Mouse (Mus musculus): ENCODE measurements around the gene Prdx5. TPM values are rescaled to one million over a fixed set of nuclear protein-coding genes. Genes with fewer than 3 reads are reported as not detected.

Gene Prdx5
- polyA plus RNA-seq, 1 experiment from 2014 or later = 450 TPM

DNA sequence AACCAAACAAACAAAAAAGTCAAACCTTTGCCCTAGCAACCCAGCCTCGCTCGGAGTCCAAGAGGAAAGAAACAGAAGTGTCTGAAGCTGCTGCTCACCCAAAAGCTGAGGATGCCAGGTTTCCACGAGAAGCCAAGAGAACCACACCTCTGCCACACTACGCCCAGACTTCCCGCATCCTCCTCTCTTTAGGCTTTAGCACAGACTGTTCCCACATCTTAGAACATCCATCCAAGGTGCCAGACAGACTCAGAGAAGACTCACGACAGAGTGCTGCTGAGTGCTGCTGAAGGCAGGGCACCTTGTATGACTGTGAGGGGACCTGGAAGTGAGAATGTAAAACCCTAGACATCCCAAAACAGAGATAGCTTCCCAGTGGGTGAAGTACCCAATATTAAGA is 34.1 kb downstream of the Prdx5 start:
- DNase-seq (ENCODE audit: low spot score) (no peak), ATAC-seq (no peak)
- H3K27ac ChIP-seq (ENCODE audit: low read length) = no peak overlapping the region
- no peak overlapping the region for H3K4me2 ChIP-seq (replicated peaks; ENCODE audit: low read depth, low read length)
- no peaks in the 10 kb centered on the region for H3K4me1 ChIP-seq (ENCODE audit: insufficient read depth, low read depth, low read length)
- H3K9ac ChIP-seq (replicated peaks; ENCODE audit: low read depth) = no peak overlapping the region
- H3K36me3 ChIP-seq (ENCODE audit: insufficient read depth, low read length) = no peaks in the 10 kb centered on the region
- H3K27me3 ChIP-seq (replicated peaks; ENCODE audit: insufficient read depth, low read length) = no peaks in the 10 kb centered on the region
- WGBS = 87% methylated on average over 6 of the region's 6 CpGs
- H3K9me3 ChIP-seq (ENCODE audit: low read length) = no peaks in the 10 kb centered on the region
- no peak overlapping the region for H3K4me3 ChIP-seq (ENCODE audit: low read depth, low read length)
- TF ChIP-seq CTCF (IDR thresholded peaks at IDR 0.05) (no peak), EP300 (IDR thresholded peaks at IDR 0.05) (no peak)

DNA sequence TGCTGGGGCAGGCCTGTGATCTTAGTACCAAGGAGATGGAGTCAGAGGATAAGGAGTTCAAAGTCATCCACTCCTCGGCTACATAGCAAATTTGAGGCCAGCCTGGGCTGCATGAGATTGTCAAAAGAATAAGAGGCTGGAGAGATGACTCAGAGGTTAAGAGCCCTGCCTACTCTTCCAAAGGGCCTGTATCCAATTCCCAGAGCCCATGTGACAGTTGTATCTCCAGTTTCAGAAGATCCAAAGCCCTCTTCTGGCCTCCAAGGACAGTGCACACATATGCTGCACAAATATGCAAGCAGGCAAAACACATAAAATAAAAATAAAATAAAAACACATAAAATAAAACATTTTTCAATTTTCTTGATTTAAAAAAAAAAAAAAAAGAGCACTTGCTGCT is 35.6 kb downstream of the Prdx5 start:
- 79% methylated on average over 1 of the region's 1 CpGs for WGBS
- TF ChIP-seq EP300 (IDR thresholded peaks at IDR 0.05) (no peak), CTCF (IDR thresholded peaks at IDR 0.05) (no peak)
- no peak for DNase-seq (ENCODE audit: low spot score)

DNA sequence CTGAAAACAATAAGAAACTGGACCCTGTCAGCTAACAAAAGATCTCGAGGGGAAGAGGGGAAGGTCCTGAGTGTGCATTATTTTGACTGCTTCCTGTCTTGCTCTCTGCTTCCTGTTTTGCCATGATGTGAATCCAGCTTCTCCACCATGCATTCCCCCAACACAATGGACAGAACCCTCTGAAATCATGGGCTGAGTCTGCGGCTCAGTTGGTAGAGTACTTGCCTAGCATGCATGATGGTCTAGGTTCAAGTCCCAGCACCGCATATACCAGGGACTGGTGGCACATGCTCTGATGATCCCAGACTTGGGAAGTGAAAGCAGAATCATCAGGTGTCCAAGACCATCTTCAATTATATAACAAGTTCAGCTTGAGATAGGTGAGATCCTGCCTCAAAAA is 37.2 kb downstream of the Prdx5 start:
- ATAC-seq (no peak), DNase-seq (ENCODE audit: low spot score) (no peak)
- H3K4me2 ChIP-seq (replicated peaks; ENCODE audit: low read depth, low read length) = no peak overlapping the region
- H3K36me3 ChIP-seq (ENCODE audit: insufficient read depth, low read length) = no peaks in the 10 kb centered on the region
- 65% methylated on average over 3 of the region's 3 CpGs for WGBS
- H3K9me3 ChIP-seq (ENCODE audit: low read length) = no peaks in the 10 kb centered on the region
- H3K4me1 ChIP-seq (ENCODE audit: insufficient read depth, low read depth, low read length) = no peaks in the 10 kb centered on the region
- H3K9ac ChIP-seq (replicated peaks; ENCODE audit: low read depth) = no peak overlapping the region
- H3K4me3 ChIP-seq (ENCODE audit: low read depth, low read length) = no peak overlapping the region
- H3K27ac ChIP-seq (ENCODE audit: low read length) = no peak overlapping the region
- TF ChIP-seq EP300 (IDR thresholded peaks at IDR 0.05) (no peak), CTCF (IDR thresholded peaks at IDR 0.05) (no peak)
- no peaks in the 10 kb centered on the region for H3K27me3 ChIP-seq (replicated peaks; ENCODE audit: insufficient read depth, low read length)

More for the DNA sequence above, 35.6 kb downstream of the Prdx5 start:
- H3K4me1 ChIP-seq (ENCODE audit: insufficient read depth, low read depth, low read length) = no peaks in the 10 kb centered on the region
- H3K27ac ChIP-seq (ENCODE audit: low read length) = no peak overlapping the region
- no peaks in the 10 kb centered on the region for H3K27me3 ChIP-seq (replicated peaks; ENCODE audit: insufficient read depth, low read length)
- no peaks in the 10 kb centered on the region for H3K36me3 ChIP-seq (ENCODE audit: insufficient read depth, low read length)
- ATAC-seq = no peak
- H3K4me2 ChIP-seq (replicated peaks; ENCODE audit: low read depth, low read length) = no peak overlapping the region
- H3K9me3 ChIP-seq (ENCODE audit: low read length) = no peaks in the 10 kb centered on the region
- H3K4me3 ChIP-seq (ENCODE audit: low read depth, low read length) = no peak overlapping the region
- no peak overlapping the region for H3K9ac ChIP-seq (replicated peaks; ENCODE audit: low read depth)

DNA sequence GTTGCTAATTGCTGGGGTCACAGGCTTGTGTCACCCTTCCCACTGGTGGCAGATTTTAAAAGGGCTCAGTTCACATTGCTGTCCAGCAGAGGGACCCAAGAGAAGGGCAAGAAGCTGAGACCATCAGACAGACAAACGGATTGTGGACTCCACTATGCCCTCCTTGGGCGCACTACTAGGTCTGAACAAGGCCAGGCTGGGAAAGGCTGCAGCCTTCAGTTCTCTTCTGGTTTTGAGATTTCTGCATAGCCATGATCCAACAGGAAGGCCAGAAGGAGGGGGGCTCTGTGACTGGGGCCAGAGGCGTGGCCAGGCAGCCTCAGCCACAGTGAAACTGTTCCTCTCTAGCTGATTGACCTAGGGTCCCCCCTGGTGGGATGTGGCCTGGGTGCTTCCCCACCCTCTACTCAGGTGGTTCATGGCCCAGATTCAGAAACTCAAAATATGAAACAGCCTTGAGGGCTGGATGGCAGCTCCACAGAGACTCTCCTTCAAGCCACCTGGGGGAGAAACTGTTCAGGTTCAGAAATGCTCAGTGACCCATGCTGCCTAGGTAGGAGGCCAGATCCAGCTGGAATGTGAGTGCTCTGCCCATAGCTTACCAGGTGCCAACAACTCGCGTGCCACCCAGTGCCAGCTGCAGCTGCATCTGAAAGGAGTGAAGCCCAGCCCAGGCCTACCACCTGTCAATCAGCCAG is 38.2 kb downstream of the Prdx5 start:
- Histone ChIP-seq H3K4me1 (ENCODE audit: insufficient read depth, low read depth, low read length) (no peaks in the 10 kb centered on the region), H3K27ac (ENCODE audit: low read length) (no peak overlapping the region), H3K27me3 (replicated peaks; ENCODE audit: insufficient read depth, low read length) (no peaks in the 10 kb centered on the region), H3K9ac (replicated peaks; ENCODE audit: low read depth) (no peak overlapping the region), H3K4me3 (ENCODE audit: low read depth, low read length) (no peak overlapping the region), H3K36me3 (ENCODE audit: insufficient read depth, low read length) (no peaks in the 10 kb centered on the region), H3K4me2 (replicated peaks; ENCODE audit: low read depth, low read length) (no peak overlapping the region), H3K9me3 (ENCODE audit: low read length) (no peaks in the 10 kb centered on the region)
- TF ChIP-seq CTCF (IDR thresholded peaks at IDR 0.05) (peak; percentile 78), EP300 (IDR thresholded peaks at IDR 0.05) (no peak)
- peak; percentile 54 for ATAC-seq
- DNase-seq (ENCODE audit: low spot score) = peak; percentile 78
- WGBS = 69% methylated on average over 5 of the region's 5 CpGs

DNA sequence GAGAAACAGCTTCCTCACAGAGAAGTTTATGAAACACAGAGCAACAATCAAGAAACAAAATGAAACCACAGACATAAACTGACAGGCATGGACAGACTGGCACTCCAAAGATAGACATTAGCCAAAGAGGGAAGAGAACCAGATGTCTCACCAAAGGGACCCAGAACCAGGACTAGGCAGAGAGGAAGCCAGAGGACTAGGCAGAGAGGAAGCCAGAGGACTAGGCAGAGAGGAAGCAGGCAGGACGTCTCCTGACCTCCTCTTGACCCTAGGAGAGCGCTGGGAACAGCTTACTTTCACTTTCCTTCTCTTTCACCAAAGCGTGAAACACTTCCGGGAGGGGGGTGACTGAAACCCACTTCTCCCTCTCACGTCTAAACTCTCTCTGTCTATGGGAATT is 40.6 kb downstream of the Prdx5 start:
- Histone ChIP-seq H3K9me3 (ENCODE audit: low read length) (no peaks in the 10 kb centered on the region), H3K36me3 (ENCODE audit: insufficient read depth, low read length) (no peaks in the 10 kb centered on the region), H3K4me3 (ENCODE audit: low read depth, low read length) (peak overlapping the region; percentile 33), H3K4me1 (ENCODE audit: insufficient read depth, low read depth, low read length) (no peaks in the 10 kb centered on the region), H3K27me3 (replicated peaks; ENCODE audit: insufficient read depth, low read length) (no peaks in the 10 kb centered on the region), H3K4me2 (replicated peaks; ENCODE audit: low read depth, low read length) (peak overlapping the region; percentile 54), H3K27ac (ENCODE audit: low read length) (peak overlapping the region; percentile 72), H3K9ac (replicated peaks; ENCODE audit: low read depth) (0 out of 2 replicates have a peak overlapping the region, but pooled peaks have one; percentile 26)
- peak; percentile 93 for DNase-seq (ENCODE audit: low spot score)
- TF ChIP-seq EP300 (IDR thresholded peaks at IDR 0.05) = no peak
- no peak for TF ChIP-seq CTCF (IDR thresholded peaks at IDR 0.05)
- ATAC-seq = peak; percentile 91
- 0% methylated on average over 5 of the region's 5 CpGs for WGBS

DNA sequence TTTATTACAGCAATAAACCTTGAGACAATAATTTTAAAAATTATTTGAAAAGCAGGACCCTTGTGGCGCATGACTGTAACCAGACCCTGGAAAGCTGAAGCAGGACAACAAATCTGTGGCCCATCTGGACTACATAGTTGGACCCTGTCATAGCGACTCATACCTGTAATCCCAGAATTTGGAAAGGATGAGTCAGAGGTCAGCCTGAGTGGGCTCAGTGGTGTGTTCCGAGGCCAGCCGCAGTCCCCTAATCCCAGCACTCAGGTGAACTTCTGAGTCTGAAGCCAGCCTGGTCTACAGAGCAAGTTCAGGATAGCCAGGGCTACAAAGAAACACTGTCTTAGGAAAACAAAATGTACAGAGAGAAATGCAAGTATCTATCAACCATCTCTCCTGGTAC is 48.5 kb downstream of the Prdx5 start:
- Histone ChIP-seq H3K27ac (ENCODE audit: low read length) (no peak overlapping the region), H3K9me3 (ENCODE audit: low read length) (no peaks in the 10 kb centered on the region), H3K36me3 (ENCODE audit: insufficient read depth, low read length) (no peaks in the 10 kb centered on the region), H3K27me3 (replicated peaks; ENCODE audit: insufficient read depth, low read length) (no peaks in the 10 kb centered on the region), H3K9ac (replicated peaks; ENCODE audit: low read depth) (no peak overlapping the region), H3K4me1 (ENCODE audit: insufficient read depth, low read depth, low read length) (no peaks in the 10 kb centered on the region), H3K4me3 (ENCODE audit: low read depth, low read length) (no peak overlapping the region), H3K4me2 (replicated peaks; ENCODE audit: low read depth, low read length) (no peak overlapping the region)
- TF ChIP-seq EP300 (IDR thresholded peaks at IDR 0.05) = no peak
- no peak for TF ChIP-seq CTCF (IDR thresholded peaks at IDR 0.05)
- DNase-seq (ENCODE audit: low spot score) (no peak), ATAC-seq (no peak)
- WGBS = 91% methylated on average over 4 of the region's 4 CpGs
